Mouse (Mus musculus): ENCODE data around the gene Rbpj. TPM values are rescaled to one million over a fixed set of nuclear protein-coding genes. Genes with fewer than 3 reads are reported as not detected.
"Not testable (repeated sequence)": the region's sequence is repeated elsewhere in the genome, so short reads cannot be mapped to it uniquely, and the experiment has no call there.

Gene Rbpj
- total RNA-seq, 2 experiments from 2014 or later = 27.8 to 29.0 TPM

DNA sequence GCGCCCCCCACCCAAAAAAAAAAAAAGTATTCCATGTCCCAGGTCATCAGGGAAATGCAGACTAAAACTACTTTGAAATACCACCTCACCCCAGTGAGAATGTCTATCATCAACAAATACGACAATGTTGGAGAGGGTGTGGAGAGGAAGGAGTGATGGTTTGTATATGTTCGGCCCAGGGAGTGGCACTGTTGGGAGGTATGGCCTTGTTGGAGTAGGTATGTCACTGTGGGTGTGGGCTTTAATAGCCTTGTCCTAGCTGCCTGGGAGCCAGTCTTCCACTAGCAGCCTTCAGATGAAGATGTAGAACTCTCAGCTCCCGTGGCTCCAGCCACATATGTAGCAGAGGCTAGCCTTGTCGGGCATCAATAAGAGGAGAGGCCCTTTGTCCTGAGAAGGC, 202.1 kb downstream of the Rbpj start:
- DNase-seq (ENCODE audit: low spot score in 2 of 2) = no peak

DNA sequence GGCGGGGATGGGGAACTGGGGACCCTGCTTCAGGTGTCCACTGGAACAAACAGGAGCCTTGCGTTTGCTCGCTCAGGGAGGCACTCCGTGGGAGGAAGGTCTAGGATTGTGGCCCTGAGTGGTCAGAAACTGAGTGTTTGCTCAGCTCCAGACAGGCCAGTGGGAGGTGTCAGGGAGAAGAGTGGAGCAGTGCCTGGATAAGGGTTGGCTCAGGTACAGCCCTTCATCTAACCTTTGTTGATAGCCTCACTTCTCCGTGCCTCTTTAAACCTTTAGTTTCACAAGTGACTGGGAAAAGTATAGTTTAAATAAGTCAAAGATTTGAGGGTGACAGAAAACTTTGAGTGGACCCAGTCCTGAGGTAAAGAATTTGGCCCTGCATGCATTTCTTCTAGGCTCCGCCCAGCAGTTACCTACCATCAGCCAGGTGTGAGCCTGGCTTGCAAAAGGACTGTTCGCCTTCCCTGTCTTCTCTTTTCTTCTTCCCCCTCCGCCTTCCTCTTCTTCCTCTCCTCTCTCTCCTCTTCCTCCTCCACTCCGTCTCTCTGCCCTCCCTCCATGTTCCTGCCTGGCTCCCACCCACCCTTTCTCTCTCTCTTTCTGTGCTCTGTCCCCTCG, 204.5 kb downstream of the Rbpj start:
- DNase-seq (ENCODE audit: low spot score in 2 of 2) = no peak

DNA sequence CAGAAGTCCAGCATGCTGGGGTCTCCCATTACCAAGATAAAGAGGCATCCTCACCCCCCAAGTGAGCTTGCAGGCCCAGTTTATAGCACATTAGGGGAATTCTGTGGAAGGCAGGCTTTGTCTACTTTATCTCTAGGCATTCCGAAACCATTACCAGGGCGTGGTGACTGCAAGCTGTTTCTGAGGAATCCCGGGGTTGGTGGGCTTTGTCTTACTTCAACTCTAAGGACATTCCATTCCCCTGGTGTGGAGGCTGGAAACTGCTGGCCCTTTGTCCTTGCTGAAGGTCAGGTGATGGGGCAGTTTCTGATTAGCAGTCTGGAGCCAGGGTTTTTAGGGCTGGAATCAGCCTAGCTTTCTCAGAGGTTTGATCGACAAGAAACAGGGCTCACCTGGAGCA, 205.6 kb downstream of the Rbpj start:
- DNase-seq (ENCODE audit: low spot score in 2 of 2) = no peak

DNA sequence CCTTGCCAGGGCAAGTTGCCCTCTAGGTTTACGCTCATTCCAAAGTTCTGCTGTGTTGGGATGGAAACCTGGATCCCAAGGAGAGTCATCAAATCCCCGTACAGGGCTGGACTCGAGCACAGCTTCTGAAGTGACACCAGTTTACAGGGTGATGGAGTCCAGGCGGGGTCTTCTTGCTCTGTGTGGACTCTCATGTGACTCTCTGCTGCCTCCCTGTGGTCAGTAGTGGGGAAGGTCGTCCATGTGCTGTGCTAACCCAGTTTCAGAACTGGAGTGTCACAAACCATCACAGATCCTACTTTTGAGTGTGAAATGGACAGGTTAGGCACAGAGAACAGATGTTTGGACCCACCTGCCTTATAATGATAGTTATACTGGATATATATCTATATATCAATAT, 206.4 kb downstream of the Rbpj start:
- DNase-seq (ENCODE audit: low spot score in 2 of 2) = peak; percentile 66 to 79

DNA sequence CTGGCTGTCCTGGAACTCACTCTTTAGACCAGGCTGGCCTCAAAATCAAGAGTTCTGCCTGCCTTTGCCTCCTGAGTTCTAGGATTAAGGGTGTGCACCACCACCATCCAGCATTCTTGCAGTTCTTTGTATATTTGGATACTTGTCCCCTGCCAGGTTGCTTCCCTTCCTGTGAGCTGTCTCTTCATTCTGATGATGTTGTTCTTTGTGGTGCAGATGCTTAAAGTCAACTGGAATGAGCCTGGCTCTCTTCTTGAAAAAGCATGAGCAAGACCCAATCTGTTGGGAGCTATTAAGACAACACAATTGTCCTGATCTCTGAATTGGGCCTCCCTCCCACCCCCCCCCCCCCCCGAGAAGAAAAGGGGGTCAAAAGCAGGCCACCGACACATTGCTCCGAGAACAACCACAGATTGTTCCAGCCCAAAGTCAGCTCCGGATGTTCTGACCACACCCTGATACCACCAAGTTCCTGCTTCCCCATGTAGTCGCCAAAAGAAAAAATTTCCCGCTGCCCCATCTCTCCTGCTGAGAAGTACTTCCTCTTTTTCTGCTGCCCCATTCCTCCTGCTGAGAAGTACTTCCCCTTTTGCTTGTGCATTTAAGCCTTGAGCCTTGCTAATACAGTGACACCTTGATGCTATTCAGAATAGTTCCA, 207.7 kb downstream of the Rbpj start:
- DNase-seq (ENCODE audit: low spot score in 2 of 2) = not testable (repeated sequence)

DNA sequence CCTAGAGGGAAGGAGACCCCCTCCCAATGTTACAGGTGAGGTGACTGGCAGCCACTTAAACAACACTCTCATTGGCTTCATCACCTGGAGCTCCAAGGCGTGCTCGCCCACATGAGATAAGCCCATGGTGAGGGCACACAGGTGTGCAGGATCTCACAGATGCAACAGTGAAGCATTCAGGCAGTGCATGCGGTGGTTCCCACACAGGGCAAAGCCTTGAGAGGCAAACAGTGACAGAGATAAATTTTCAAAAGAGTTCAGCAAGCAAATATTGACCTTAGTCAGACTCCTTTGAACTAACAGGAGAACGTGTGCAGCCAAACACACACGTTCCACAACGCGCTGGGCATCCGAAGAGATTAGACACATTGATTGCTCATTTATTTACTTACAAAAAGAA, 210.7 kb downstream of the Rbpj start:
- DNase-seq (ENCODE audit: low spot score in 2 of 2) = no peak

DNA sequence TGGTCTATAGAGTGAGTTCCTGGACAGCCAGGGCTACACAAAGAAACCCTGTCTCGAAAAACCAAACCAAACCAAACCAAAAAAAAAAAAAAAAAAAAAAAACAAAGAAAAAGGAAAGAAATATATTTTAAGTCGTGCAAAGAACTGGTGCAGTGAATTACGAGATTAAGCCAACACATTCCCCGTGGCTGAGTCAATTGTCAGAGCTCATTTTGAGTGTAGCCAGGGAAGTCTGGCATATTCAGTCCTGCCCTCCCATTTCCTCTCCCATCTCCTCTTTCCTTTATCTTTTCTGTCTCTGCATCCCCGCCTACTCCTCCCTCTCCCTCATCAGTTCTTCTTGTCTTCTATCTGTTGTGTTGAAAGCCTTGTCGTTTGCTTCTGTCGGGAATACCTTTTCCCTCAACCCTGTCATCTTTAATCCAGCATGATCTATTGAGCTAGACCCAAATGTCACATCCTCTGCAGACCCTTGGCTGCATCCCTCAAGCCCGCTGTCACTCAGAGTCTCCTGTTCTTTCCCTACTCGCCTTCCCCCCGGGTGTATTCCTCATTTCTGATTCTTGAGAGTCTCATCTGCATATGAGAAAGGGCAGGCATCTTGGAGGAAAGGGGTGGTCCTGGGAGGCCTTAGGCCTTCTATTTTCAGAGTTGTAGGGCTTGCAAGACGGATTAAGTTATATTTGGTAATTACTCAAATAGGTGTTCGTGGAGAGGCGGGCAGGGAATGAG, 212.2 kb downstream of the Rbpj start:
- no peak for DNase-seq (ENCODE audit: low spot score in 2 of 2)

DNA sequence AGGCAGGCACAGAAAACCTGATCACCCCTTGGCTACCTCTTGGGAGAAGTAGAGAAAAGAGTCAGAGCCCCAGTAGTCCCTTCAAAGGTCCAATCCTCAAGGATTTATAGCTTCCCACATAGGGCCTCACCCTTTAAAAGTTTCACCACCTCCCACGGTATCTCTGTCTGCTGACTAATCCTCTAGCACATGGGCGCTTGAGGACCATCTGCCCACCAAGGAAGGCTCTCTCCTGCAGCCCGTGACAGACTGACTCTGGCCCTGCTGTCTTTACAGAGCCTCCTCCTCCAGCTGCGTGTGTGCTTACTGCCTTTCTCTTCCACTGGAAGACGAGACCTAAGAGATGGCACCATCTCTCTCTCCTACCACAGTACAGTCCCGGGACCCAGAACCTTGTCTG, 213.7 kb downstream of the Rbpj start:
- peak; percentile 21 to 54 for DNase-seq (ENCODE audit: low spot score in 2 of 2)

DNA sequence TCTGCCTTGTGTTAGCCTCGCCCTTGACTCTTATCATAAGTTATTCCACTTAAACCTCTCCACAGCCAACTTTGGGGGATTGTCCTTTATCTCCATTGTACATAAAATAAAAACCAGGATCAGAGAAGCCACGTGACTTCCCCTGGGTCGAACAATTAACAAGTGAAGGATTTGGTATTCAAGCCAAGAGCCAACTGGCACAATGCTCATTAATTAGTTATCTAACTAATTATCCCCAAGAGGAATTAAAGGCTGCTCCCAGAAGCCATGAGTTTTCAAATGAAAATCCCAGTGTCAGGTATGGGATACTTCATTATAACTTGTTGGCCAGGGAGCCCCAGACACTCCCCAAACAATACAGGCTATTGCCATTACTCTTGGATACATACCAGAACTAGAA, 218.0 kb downstream of the Rbpj start:
- no peak for DNase-seq (ENCODE audit: low spot score in 2 of 2)

DNA sequence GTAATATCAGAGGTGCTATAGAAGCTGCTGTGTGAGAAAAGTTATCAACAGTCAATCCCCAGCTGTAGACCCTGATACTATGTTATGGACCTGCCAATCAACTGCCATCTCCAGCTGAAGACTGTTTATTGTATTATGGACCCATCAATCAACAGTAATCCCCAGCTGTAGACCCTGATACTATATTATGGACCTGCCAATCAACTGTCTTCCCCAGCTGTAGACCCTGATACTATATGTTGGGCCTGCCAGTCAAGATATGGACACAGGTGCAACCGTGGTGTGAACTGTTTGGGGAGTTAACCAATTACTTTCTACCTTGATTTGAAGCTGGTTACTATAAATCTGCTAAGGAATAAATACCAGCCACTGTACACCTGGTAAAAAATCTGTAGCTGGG, 218.5 kb downstream of the Rbpj start:
- no peak for DNase-seq (ENCODE audit: low spot score in 2 of 2)

DNA sequence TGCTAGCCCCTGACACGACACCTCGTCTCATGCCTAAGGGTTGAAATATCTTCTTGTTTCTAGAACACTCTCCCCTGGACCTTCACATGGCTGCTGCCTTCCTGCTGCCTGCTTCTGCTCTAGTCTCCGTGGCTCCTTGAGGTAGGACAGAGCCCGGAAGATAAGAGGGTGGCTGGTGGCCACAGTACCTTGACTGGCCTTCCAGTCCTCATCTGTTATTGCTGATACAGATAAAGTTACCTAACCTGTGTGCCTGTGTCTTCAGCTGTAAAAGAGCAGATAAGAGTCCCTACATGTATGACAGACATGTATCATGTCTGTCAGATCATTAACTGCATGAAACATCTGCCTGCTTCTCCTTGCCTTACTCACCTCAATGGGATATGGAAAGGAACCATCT, 219.7 kb downstream of the Rbpj start:
- DNase-seq (ENCODE audit: low spot score in 2 of 2) = no peak

DNA sequence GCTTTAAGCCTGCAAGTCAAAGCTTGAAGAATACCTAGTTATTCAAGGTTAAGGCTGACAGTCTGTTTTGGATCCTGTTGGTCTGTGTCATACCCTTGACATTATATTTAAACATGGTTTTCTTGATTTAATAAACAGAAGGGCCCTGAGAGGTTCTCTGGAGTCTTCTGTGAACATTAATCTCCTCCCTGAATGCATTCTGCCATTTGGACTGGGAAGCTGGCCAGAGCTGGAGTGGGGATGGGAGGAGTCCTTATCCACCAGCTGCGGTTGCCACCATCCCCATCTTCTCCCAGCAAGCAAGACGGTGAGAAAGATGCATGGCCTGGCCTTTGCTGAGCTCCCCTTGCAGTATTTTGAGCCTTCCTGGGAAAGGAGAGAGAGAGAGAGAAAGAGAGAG, 220.4 kb downstream of the Rbpj start:
- no peak for DNase-seq (ENCODE audit: low spot score in 2 of 2)

DNA sequence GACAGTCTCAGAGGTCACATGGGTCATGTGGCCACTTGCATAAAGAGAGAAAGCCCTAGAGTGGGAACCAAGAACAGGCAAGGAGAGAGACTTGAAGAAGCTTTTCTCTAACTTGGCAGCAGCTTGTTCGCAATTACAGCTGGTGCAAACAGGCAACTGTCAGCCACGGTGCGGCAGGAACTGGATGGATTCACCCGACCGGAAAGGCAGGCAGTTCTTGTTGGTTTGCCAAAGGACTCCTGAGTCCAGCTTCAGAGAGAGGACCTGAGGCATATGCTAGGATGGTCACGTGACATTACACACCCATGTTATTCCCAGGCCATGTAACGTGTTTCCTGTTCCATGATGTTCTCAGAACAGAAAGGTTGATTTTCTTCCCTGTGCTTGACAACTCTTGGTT, 222.4 kb downstream of the Rbpj start:
- DNase-seq (ENCODE audit: low spot score in 2 of 2) = no peak

DNA sequence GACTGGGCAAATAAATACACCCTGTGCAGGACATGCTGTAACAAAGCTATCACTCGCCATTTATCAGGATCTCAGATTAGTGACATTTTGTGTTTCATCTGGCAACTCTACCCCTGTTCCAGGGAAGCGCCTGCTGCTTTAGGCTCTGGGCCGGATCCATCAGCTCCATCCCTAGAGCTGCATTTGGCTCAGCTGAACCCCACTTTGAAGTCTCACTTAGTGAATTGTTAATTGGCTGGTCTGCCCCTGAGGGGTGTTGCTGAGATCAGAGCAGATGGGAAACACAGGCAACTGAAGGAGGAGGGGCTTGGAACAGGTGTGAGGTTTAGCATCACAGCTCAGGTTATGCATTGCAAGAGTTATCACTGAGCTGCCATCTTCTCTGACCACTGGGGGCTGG, 225.6 kb downstream of the Rbpj start:
- DNase-seq (ENCODE audit: low spot score in 2 of 2) = no peak

DNA sequence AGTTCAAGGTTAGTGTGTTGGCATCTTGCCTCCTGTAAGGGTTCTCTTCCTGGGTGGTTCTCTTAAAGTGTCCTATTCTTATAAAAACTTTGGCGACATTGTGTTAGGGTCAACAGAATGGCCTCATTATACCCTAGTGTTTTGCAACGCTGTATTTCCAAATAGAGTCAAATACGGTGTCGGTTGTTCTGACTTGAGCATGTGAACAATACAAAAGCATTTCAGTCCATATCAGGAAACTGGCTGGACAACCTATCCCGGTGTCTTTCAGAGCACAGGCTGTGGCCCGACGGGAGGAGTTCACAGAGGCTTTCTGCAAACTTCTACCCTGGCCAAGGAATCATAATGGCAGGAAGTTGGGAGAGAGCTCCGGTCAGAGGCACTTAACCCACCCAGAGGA, 226.1 kb downstream of the Rbpj start:
- DNase-seq (ENCODE audit: low spot score in 2 of 2) = no peak

DNA sequence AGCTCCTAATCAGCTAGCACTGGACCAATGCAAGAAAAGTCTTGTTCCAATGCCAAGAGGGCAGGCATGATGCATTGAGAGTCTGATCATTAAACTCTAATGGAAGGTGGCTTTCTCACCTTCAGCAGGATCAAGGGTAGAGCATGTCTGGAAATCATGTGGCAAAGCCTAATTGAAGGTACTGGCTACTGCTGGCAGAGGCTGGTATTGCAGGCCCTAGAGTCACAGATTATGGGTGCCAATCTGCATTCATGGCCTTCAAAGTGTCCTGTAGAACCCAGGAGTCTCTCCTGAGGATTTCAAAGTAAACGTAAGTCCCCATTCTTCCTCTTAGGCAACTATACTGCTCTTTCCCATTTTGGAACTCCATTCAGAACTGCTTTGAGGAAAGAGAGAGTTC, 226.7 kb downstream of the Rbpj start:
- no peak for DNase-seq (ENCODE audit: low spot score in 2 of 2)

DNA sequence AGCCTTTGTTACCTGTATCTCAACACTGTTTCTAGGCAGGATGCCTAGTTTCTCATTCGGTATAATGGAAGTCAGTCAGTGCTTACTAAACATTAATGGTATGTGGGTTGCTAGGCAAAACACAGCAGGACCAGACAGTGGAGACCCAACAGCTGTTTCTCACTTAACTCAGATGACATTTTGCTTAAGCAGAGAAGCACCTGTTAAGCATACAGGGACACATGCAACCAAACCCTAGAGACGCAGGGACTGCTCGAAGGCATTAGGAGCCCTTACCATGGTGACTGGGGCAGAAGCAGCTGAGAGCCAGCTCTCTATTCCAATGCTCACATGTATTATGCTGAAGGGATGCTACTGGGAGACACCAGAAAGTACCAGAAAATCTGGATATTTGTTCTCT, 230.7 kb downstream of the Rbpj start:
- DNase-seq (ENCODE audit: low spot score in 2 of 2) = no peak

DNA sequence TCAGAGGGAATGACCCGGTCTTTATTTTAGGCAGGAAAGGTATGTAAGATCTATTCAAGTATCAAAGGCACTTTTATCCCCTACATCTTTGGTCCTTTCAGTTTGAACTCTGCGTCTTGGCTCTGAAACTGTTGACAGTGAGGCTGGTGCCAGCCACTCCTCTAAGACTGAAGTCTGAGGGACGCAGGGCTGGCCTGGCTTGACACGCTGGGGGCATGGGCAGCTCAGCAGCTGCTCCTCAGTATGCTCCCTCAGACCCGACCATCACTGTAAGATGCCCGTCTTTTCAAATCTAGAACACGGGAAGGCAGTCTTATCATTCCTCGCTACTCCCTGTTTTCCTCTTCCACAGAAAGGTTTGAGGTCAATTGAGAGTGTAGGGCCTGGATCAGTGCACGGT, 231.8 kb downstream of the Rbpj start:
- DNase-seq (ENCODE audit: low spot score in 2 of 2) = no peak

DNA sequence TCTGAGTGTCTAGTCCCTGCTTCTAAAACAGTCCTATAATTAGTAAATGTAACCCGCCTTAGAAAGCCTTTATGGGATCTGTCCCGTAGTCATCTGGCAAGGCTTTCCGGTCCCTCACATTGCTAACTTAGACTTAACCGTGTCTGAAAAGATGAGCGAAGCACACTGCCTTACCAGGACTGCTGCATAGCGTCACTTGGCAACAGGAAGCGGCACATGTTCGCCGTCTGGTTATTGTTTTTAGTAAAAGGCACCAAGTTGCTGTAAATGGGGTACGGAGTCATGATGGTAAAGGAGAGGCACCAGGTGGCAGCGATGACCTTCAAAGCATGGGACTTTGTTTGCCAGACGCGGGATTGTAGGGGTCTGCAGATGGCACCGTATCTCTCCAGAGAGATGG, 236.7 kb downstream of the Rbpj start:
- DNase-seq (ENCODE audit: low spot score in 2 of 2) = no peak

Measured in left cerebral cortex, adult 18-20 months (tissue).